Mouse (Mus musculus) central nervous system, embryonic 11.5 days (tissue): Measurements from ENCODE around the gene 1500009L16Rik. TPM values are rescaled to one million over a fixed set of nuclear protein-coding genes. Genes with fewer than 3 reads are reported as not detected.

Experiments used
- polyA plus RNA-seq: library from polyadenylated mRNA; depleted of rRNA; stranded (reverse); fragments of >200 nt; gene quantifications from 2 replicates; pipeline ENCODE4 v1.2.3, GENCODE M21; 2012; rRNA removed

The 1500009L16Rik gene
- 23.1 and 26.5 TPM in 2 replicates for polyA plus RNA-seq

GRCm38 (mm10) chr10:83722579-83723031 lies at the start of gene 1500009L16Rik:
Gene 1500009L16Rik (plus strand): TSS chr10:83722865.

Other genes with a start within 250 kb of the 1500009L16Rik start
- 5.2 and 6.0 TPM in 2 replicates for gene Aldh1l2, start 188.7 kb upstream of the 1500009L16Rik start, polyA plus RNA-seq
- gene Washc4, start 179.1 kb upstream of the 1500009L16Rik start, polyA plus RNA-seq: 14.2 and 18.7 TPM in 2 replicates
- 39.6 and 45.4 TPM in 2 replicates for gene Appl2, start 74.1 kb upstream of the 1500009L16Rik start, polyA plus RNA-seq